Mouse (Mus musculus) heart, postnatal 0 days (tissue): ENCODE measurements around the gene Sox30. TPM values are rescaled to one million over a fixed set of nuclear protein-coding genes. Genes with fewer than 3 reads are reported as not detected.
A peak's percentile ranks its signal among the peaks of the same experiment; 100 is the strongest.

Experiments
- ATAC-seq: fragments of 200-750 bp; cut with Nextera tagmentation; 2 replicates; pipeline ENCODE4 v1.8.0; 2017; ENCODE audit warnings: low read depth, moderate number of reproducible peaks, moderate library complexity; ENCODE audit not compliant: insufficient read depth
- DNase-seq: peaks from one replicate; pipeline ENCODE4 v3.0.0-alpha.2; 2016; ENCODE audit warnings: low spot score
- H3K27ac ChIP-seq: fragments of 300-500 bp; sonication (generic); 2 replicates; pipeline ENCODE4 v1.5.1; 2014; ENCODE audit warnings: low read depth, mild to moderate bottlenecking
- H3K27me3 ChIP-seq: fragments of 300-500 bp; sonication (generic); 2 replicates; pipeline ENCODE4 v1.6.1; 2014; ENCODE audit warnings: low read length, mixed read lengths; ENCODE audit not compliant: control insufficient read depth, insufficient read depth
- H3K36me3 ChIP-seq: fragments of 300-500 bp; sonication (generic); replicated peaks from 2 replicates; pipeline ENCODE4 v1.6.1; 2014; ENCODE audit warnings: low read length, mixed read lengths; ENCODE audit not compliant: control insufficient read depth, insufficient read depth
- H3K4me1 ChIP-seq: fragments of 300-500 bp; sonication (generic); 2 replicates; pipeline ENCODE4 v1.6.1; 2014; ENCODE audit warnings: antibody characterized with exemption; ENCODE audit not compliant: control insufficient read depth, insufficient read depth
- H3K4me2 ChIP-seq: fragments of 300-500 bp; sonication (generic); 2 replicates; pipeline ENCODE4 v1.6.1; 2014; ENCODE audit warnings: low read depth, mild to moderate bottlenecking, low read length, moderate library complexity
- H3K4me3 ChIP-seq: fragments of 300-500 bp; sonication (generic); 2 replicates; pipeline ENCODE4 v1.5.1; 2014; ENCODE audit warnings: low read depth, low read length
- H3K9ac ChIP-seq: fragments of 300-500 bp; sonication (generic); replicated peaks from 2 replicates; pipeline ENCODE4 v1.6.1; 2014; ENCODE audit warnings: low read depth, low read length, mixed read lengths
- H3K9me3 ChIP-seq: fragments of 300-500 bp; sonication (generic); replicated peaks from 2 replicates; pipeline ENCODE4 v1.6.1; 2016; ENCODE audit warnings: low read length; ENCODE audit not compliant: control insufficient read depth
- CTCF ChIP-seq: IDR thresholded peaks from 2 replicates; pipeline ENCODE4 v1.5.1; 2016; ENCODE audit warnings: antibody characterized with exemption, control low read depth, low read depth
- EP300 ChIP-seq: IDR thresholded peaks from 2 replicates; pipeline ENCODE4 v1.6.1; 2016; ENCODE audit warnings: antibody characterized with exemption, low read depth
- WGBS: fragments of 180-500 bp; shearing (Covaris S2); extraction: QIAGEN DNeasy Blood & Tissue Kit; methylation state at CpG from one replicate; pipeline ENCODE4 v1.1.7; 2014; 5-methylcytosine and 5-hydroxymethylcytosine counted together
- polyA plus RNA-seq: library from polyadenylated mRNA; unstranded; fragments of >200 nt; fragmentation: Nextera tagmentation; extraction: Ambion mirVana; gene quantifications from 2 replicates; pipeline ENCODE4 v1.2.1, GENCODE M21; 2015
- total RNA-seq: library from RNA; depleted of rRNA; stranded (reverse); fragments of >200 nt; gene quantifications from 2 replicates; pipeline ENCODE4 v1.2.3, GENCODE M21; 2014; ENCODE audit warnings: low replicate concordance

Sox30 gene
- total and polyA plus RNA-seq, 2 experiments from 2014 or later, result 0.10 to 1.3 TPM

- Histone ChIP-seq H3K27me3 (no peaks in the 10 kb centered on the region), H3K4me3 (peak within 1 kb of the TSS; percentile 85), H3K9ac (peak within 1 kb of the TSS; percentile 58), H3K27ac (peak within 1 kb of the TSS; percentile 78; the same call in 1 of the 2 replicates), H3K4me2 (peak within 1 kb of the TSS; percentile 67), H3K4me1 (peaks cover 5% of the 10 kb centered on the region; the same call in 1 of the 2 replicates), H3K9me3 (no peaks in the 10 kb centered on the region), H3K36me3 (peaks cover 11% of the 10 kb centered on the region)
- WGBS, result under 1% methylated on average over 32 of the region's 32 CpGs
- ATAC-seq (peak; percentile 98), DNase-seq (peak; percentile 91)
- no peak for TF ChIP-seq CTCF
- peak; percentile 77; the same call in 1 of the 2 replicates for TF ChIP-seq EP300
These were observed 24.9 kb upstream of the Sox30 start, which contains the start of gene Thg1l for GRCm38 (mm10) chr11:45955127-45955627. Gene Thg1l, minus strand, starts transcription at chr11:45955494.

DNA sequence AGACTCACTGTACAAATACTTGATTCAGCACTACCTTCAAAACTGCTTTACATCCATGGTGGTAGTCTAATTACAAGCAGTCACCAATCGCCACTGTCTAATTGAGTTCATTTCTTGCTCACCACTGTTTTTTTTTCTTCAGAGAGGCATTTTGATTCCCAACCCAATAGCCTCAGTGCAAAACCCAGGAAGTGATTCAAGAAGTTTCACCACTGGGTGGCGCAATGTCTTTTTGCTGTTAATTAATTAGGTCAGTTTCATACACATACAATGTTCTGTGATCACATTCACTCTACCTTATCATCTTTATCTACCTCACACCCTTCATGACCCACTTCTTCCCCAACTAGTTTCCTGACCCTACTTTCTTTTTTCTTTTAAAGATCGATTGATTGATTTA, 20.5 kb upstream of the Sox30 start:
- H3K27ac ChIP-seq, result no peak overlapping the region
- 69% methylated on average over 3 of the region's 3 CpGs for WGBS
- H3K9ac ChIP-seq, result no peak overlapping the region
- no peak overlapping the region for H3K4me3 ChIP-seq
- no peaks in the 10 kb centered on the region for H3K36me3 ChIP-seq
- H3K4me2 ChIP-seq, result no peak overlapping the region
- DNase-seq (no peak), ATAC-seq (no peak)
- H3K27me3 ChIP-seq, result no peaks in the 10 kb centered on the region
- no peaks in the 10 kb centered on the region for H3K9me3 ChIP-seq
- no peak for TF ChIP-seq EP300
- TF ChIP-seq CTCF, result peak; percentile 42
- peaks cover 3% of the 10 kb centered on the region; the same call in 1 of the 2 replicates for H3K4me1 ChIP-seq

DNA sequence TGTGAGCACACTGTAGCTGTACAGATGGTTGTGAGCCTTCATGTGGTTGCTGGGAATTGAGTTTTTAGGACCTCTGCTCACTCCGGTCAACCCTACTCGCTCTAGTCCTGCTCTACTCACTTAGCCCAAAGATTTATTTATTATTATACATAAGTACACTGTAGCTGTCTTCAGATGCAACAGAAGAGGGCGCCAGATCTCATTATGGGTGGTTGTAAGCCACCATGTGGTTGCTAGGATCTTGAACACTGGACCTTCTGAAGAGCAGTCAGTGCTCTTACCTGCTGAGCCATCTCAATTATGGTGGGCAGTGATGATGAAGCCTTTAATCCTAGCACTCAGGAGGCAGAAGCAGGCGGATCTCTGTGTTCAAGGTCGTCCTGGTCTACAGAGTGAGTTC, 20.1 kb upstream of the Sox30 start:
- no peak overlapping the region for H3K4me2 ChIP-seq
- no peak overlapping the region for H3K4me3 ChIP-seq
- no peaks in the 10 kb centered on the region for H3K27me3 ChIP-seq
- TF ChIP-seq EP300, result no peak
- TF ChIP-seq CTCF, result 0 out of 2 replicates have a peak, but pooled peaks have one; percentile 13
- no peak for DNase-seq
- H3K4me1 ChIP-seq, result no peaks in the 10 kb centered on the region
- no peak for ATAC-seq
- H3K9ac ChIP-seq, result no peak overlapping the region
- no peaks in the 10 kb centered on the region for H3K9me3 ChIP-seq
- H3K36me3 ChIP-seq, result no peaks in the 10 kb centered on the region
- H3K27ac ChIP-seq, result no peak overlapping the region
- WGBS, result 84% methylated on average over 5 of the region's 5 CpGs

- Histone ChIP-seq H3K36me3 (no peaks in the 10 kb centered on the region), H3K9me3 (no peaks in the 10 kb centered on the region), H3K27me3 (no peaks in the 10 kb centered on the region), H3K27ac (no peak overlapping the region), H3K9ac (no peak overlapping the region), H3K4me1 (no peaks in the 10 kb centered on the region), H3K4me3 (no peak overlapping the region), H3K4me2 (no peak overlapping the region)
- WGBS, result 61% methylated on average over 4 of the region's 4 CpGs
- DNase-seq, result no peak
- no peak for ATAC-seq
- TF ChIP-seq EP300 (no peak), CTCF (no peak)
These were observed 13.2 kb upstream of the Sox30 start for GRCm38 (mm10) chr11:45966896-45967295.

GRCm38 (mm10) chr11:45968466-45968865, 11.6 kb upstream of the Sox30 start:
- WGBS, result 79% methylated on average over 3 of the region's 3 CpGs

GRCm38 (mm10) chr11:45973635-45974034, 6.5 kb upstream of the Sox30 start:
- H3K9me3 ChIP-seq, result no peaks in the 10 kb centered on the region
- H3K27ac ChIP-seq, result no peak overlapping the region
- no peaks in the 10 kb centered on the region for H3K4me1 ChIP-seq
- ATAC-seq (no peak), DNase-seq (no peak)
- 66% methylated on average over 5 of the region's 5 CpGs for WGBS
- H3K4me3 ChIP-seq, result no peak overlapping the region
- no peak for TF ChIP-seq CTCF
- TF ChIP-seq EP300, result no peak
- no peaks in the 10 kb centered on the region for H3K27me3 ChIP-seq
- H3K4me2 ChIP-seq, result no peak overlapping the region
- H3K36me3 ChIP-seq, result no peaks in the 10 kb centered on the region
- no peak overlapping the region for H3K9ac ChIP-seq

More at GRCm38 (mm10) chr11:45968466-45968865, 11.6 kb upstream of the Sox30 start:
- no peak for TF ChIP-seq CTCF
- no peak for TF ChIP-seq EP300
- H3K9me3 ChIP-seq, result no peaks in the 10 kb centered on the region
- H3K4me3 ChIP-seq, result no peak overlapping the region
- no peaks in the 10 kb centered on the region for H3K36me3 ChIP-seq
- DNase-seq, result no peak
- no peaks in the 10 kb centered on the region for H3K4me1 ChIP-seq
- no peak overlapping the region for H3K9ac ChIP-seq
- no peak overlapping the region for H3K27ac ChIP-seq
- H3K4me2 ChIP-seq, result no peak overlapping the region
- ATAC-seq, result no peak
- H3K27me3 ChIP-seq, result no peaks in the 10 kb centered on the region
